Mouse (Mus musculus) T-helper 2 cell (primary cell): ENCODE measurements at regions not wholly inside any gene's neighbourhood (a gene's known extent, or its start where the extent isn't known, plus 50 kb on each side); places are given as distances from the start of the nearest gene placed in this dataset.
"Not testable (repeated sequence)": the region's sequence is repeated elsewhere in the genome, so short reads cannot be mapped to it uniquely, and the experiment has no call there.

Experiments
- in situ Hi-C: fragments of 300-600 bp; cut with MboI, MseI; formaldehyde crosslinking; loops from one replicate; pipeline ENCODE4 v1.15.1; 2025; ENCODE audit warnings: high pct_unique_total_duplicates

- in situ Hi-C loops, result no loop called here
Measured at GRCm38 (mm10) chr12:49084505-49084904, 298.0 kb upstream of the Foxg1 start.

GRCm38 (mm10) chr12:49086076-49086475 lies 296.4 kb upstream of the Foxg1 start:
- in situ Hi-C loops, result no loop called here

GRCm38 (mm10) chr12:49090177-49090576 lies 292.3 kb upstream of the Foxg1 start:
- in situ Hi-C loops, result no loop called here

- in situ Hi-C loops, result no loop called here
Measured at GRCm38 (mm10) chr12:49105931-49106330, 276.5 kb upstream of the Foxg1 start.

GRCm38 (mm10) chr12:49106399-49107382 lies 275.8 kb upstream of the Foxg1 start:
- in situ Hi-C loops, result no loop called here

GRCm38 (mm10) chr12:49107415-49108148 lies 274.9 kb upstream of the Foxg1 start:
- in situ Hi-C loops, result no loop called here

GRCm38 (mm10) chr12:49131093-49131492 lies 251.4 kb upstream of the Foxg1 start:
- in situ Hi-C loops, result not testable (repeated sequence)

- in situ Hi-C loops, result loop anchor here (25.0 kb wide), 1 partner anchor 1358 kb away; no protein-coding TSS in a partner anchor
Measured at GRCm38 (mm10) chr12:49170097-49170496, 212.4 kb upstream of the Foxg1 start.

- in situ Hi-C loops, result loop anchor here (25.0 kb wide), 1 partner anchor 1359 kb away; no protein-coding TSS in a partner anchor
Measured at GRCm38 (mm10) chr12:49171014-49171677, 211.3 kb upstream of the Foxg1 start.

GRCm38 (mm10) chr12:49191348-49191747 lies 191.1 kb upstream of the Foxg1 start:
- in situ Hi-C loops, result no loop called here

GRCm38 (mm10) chr12:49233524-49234306 lies 148.7 kb upstream of the Foxg1 start:
- in situ Hi-C loops, result no loop called here
